Mouse (Mus musculus) liver, embryonic 14.5 days (tissue): ENCODE data around the gene Itpr1.

Experiments
- CTCF ChIP-seq: IDR thresholded peaks from 2 replicates; pipeline ENCODE4 v1.5.1; 2016; ENCODE audit warnings: antibody characterized with exemption, low read depth, control low read depth
- EP300 ChIP-seq: IDR thresholded peaks from 2 replicates; pipeline ENCODE4 v1.6.1; 2016; ENCODE audit warnings: antibody characterized with exemption, low read depth

DNA sequence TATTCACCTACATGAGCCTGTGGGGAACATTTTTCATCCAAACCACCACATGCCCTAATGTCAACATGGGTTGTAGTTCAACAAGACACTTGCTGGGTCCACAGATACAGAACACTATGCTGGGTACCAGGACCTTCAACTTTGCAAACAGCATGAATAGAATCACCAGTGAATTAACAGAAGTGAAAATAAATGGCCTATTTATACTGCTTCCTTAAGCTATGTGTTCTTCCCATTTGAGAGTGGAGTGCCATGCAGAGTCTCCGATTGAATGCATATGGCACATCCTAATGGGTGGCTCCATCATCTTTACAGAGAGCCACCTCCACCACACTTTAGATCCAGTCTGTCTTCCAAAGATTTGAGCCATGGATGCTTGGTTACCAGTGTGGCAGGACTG lies 22.2 kb upstream of the Itpr1 start:
- TF ChIP-seq CTCF (no peak), EP300 (no peak)
